Mouse (Mus musculus) ES-Bruce4 (cell line): ENCODE results near the gene Wfs1.

Source experiments
- CTCF ChIP-seq: IDR thresholded peaks from one replicate; pipeline ENCODE4 v1.8.1; 2011; ENCODE audit warnings: low read depth, low read length
- EP300 ChIP-seq: IDR thresholded peaks from 2 replicates; pipeline ENCODE4 v1.6.1; 2011; ENCODE audit warnings: low read depth, low read length; ENCODE audit not compliant: insufficient read depth
- POLR2A ChIP-seq: IDR thresholded peaks from one replicate; pipeline ENCODE4 v1.8.1; 2011; ENCODE audit warnings: low read length; ENCODE audit not compliant: insufficient read depth

- TF ChIP-seq CTCF: no peak
- TF ChIP-seq EP300: no peak
- TF ChIP-seq POLR2A: no peak
These were observed 10.0 kb downstream of the Wfs1 start for GRCm38 (mm10) chr5:36979001-36979400.
